In genomic region chrX:10331749-10332148, GRCm38 (mm10) we compare ENCODE assay signal across 24 mouse cellular contexts.
"Had no signal": no experiment of that assay in that cellular context is flagged by ENCODE, and none has a peak within 500 bp of the region (broad histone marks: within the 10 kb centered on the region; RNA-seq: fewer than 3 reads in every experiment).

No protein-coding gene starts in this region.

- H3K27me3 ChIP-seq: heart, embryonic 12.5 days; hindbrain, embryonic 12.5 days; intestine, embryonic 15.5 days; limb, embryonic 13.5 days; limb, embryonic 15.5 days; liver, embryonic 12.5 days had no signal

- H3K9ac ChIP-seq: heart, embryonic 12.5 days; hindbrain, embryonic 12.5 days; hindbrain, embryonic 14.5 days; intestine, embryonic 15.5 days; limb, embryonic 13.5 days; limb, embryonic 15.5 days; liver, embryonic 12.5 days; liver, embryonic 14.5 days had no signal

- H3K4me1 ChIP-seq: heart, embryonic 10.5 days; heart, embryonic 12.5 days; hindbrain, embryonic 10.5 days; hindbrain, embryonic 12.5 days; intestine, embryonic 15.5 days; limb, embryonic 13.5 days; limb, embryonic 15.5 days; liver, embryonic 12.5 days had no signal

- DNase-seq: gastrocnemius, postnatal 10 days; gastrocnemius, postnatal 36 days; heart, postnatal 10 days; heart, postnatal 4 days; kidney, adult 18-20 months; kidney, adult 8-10 months; kidney, postnatal 14 days; kidney, postnatal 36 days; layer of hippocampus, adult 9-11 months; layer of hippocampus, postnatal 36 days; left cerebral cortex, postnatal 4 days had no signal

- H3K27ac ChIP-seq: heart, embryonic 10.5 days; hindbrain, embryonic 10.5 days; hindbrain, embryonic 12.5 days; hindbrain, embryonic 14.5 days; intestine, embryonic 15.5 days; limb, embryonic 13.5 days; limb, embryonic 15.5 days; liver, embryonic 12.5 days; liver, embryonic 14.5 days had no signal

- H3K36me3 ChIP-seq: heart, embryonic 10.5 days; heart, embryonic 12.5 days; hindbrain, embryonic 10.5 days; hindbrain, embryonic 12.5 days; intestine, embryonic 15.5 days; limb, embryonic 13.5 days; limb, embryonic 15.5 days; liver, embryonic 12.5 days had no signal

- H3K4me3 ChIP-seq: heart, embryonic 10.5 days; heart, embryonic 12.5 days; hindbrain, embryonic 10.5 days; hindbrain, embryonic 12.5 days; intestine, embryonic 15.5 days; limb, embryonic 13.5 days; limb, embryonic 15.5 days; liver, embryonic 12.5 days had no signal

- ATAC-seq: hindbrain, embryonic 16.5 days; inflammation-experienced regulatory T-cells, adult 6 months; intestine, embryonic 15.5 days; intestine, postnatal 0 days; liver, embryonic 12.5 days had no signal

- H3K4me2 ChIP-seq: heart, embryonic 12.5 days; hindbrain, embryonic 12.5 days; hindbrain, embryonic 14.5 days; intestine, embryonic 15.5 days; limb, embryonic 13.5 days; limb, embryonic 15.5 days; liver, embryonic 12.5 days had no signal

- H3K9me3 ChIP-seq: heart, embryonic 10.5 days; heart, embryonic 12.5 days; hindbrain, embryonic 10.5 days; hindbrain, embryonic 12.5 days; intestine, embryonic 15.5 days; limb, embryonic 13.5 days; limb, embryonic 15.5 days; liver, embryonic 12.5 days had no signal
